Mouse (Mus musculus) adrenal gland, adult (tissue): ENCODE data around the gene Ccdc84.
A peak's percentile ranks its signal among the peaks of the same experiment; 100 is the strongest.
"Not testable (repeated sequence)": the region's sequence is repeated elsewhere in the genome, so short reads cannot be mapped to it uniquely, and the experiment has no call there.

Experiments
- DNase-seq, 2 experiments: peaks; one replicate each; pipeline ENCODE4 v3.0.0; 2022 to 2023; ENCODE audit warnings: low spot score in 1 of 2; ENCODE audit not compliant: inconsistent age in 2 of 2

Gene Ccdc84

DNA sequence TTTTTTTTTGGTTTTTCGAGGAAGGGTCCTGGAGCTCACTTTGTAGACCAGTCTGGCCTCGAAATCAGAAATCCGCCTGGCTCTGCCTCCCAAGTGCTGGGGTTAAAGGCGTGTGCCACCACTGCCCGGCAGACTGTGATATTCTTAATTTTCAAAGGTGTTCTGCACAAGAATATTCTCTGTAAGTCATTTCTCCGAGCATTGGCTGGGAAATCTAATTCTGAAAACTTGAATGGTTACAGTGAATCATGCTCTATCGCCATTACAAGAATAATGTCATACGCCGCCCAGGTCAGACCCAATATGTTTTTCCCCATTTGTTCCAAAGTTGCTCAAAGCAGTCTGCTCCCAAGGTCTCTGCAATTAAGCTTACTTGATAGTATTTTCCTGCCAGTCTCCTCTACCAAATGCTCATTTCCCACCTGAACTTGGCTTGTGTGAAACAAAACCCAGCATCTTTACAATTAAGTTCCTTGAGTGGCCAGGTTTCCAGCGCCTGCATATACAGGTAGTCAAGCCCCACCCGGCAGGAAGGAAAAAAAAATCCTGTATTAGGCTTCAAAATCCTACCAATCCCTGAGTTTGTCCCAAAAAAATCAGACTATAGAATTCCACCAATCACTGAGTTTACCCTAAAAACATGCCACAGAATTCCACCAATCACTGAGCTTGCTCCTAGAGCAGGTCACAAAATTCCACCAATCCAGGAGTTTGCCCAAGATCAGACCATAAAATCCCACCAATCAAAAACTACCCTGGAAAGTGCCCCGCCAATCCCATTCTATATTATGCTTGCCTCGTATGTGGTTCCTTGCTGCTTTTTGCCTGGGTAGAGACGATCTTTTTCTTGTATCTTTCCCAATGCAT lies at the start of gene Ccdc84:
Ccdc84 (minus strand) TSS at position 51 of the 867 bp plus-strand sequence.
- DNase-seq = no peak

DNA sequence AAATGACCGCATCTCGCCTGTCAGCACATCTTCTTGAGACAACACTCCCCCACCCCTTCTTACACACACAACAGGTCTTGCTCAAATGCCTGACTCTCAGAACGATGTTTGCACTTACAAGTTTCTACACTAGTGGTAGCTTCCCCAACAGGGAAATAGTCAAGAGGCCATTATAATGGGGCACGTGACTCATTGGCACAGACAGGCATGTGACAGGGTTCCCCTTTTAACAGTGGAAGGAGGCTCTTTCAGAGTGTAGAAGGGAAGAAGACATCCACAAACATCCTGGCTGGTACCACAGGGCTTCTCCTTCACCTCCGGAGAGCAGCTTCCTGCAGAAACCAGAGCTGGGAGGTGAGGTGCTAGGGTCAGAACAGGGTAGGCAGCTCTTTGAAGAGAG lies 43.6 kb upstream of the Ccdc84 start:
- DNase-seq = no peak

DNA sequence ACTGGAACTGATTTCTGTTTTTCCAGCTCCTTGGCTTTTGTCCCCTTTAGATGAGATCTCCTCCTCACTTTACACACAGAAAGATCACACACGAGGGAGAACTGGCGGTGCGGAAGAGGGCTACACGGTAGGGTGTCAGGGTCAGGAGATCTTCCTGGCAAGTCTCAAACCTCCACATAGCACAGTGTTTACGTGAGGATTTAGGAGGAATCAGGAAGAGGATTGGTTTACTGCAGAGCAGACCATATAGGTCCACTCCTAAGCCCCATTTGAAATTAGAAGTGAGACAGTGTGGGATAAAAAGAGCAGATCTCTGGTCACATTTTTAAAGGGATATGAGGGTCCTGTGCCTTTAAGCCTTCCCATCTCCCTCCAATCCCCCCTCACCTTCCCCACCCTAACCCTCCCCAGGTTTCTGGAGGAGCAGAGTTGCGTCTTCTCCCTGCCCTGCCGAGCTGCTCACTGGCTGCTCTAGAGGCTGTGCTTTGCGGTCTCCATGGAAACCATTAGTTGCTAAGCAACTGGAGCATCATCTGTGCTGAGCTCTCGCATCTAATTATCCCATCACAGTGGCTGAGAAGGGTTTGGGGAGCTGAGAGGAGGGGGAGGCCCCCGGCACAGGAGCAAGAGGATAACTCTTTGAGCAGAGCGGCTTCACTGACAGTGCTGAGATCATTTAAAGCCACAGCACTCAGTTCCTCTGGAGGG lies 38.8 kb upstream of the Ccdc84 start:
- peak in 1 of 2 experiments; percentile 38 for DNase-seq

DNA sequence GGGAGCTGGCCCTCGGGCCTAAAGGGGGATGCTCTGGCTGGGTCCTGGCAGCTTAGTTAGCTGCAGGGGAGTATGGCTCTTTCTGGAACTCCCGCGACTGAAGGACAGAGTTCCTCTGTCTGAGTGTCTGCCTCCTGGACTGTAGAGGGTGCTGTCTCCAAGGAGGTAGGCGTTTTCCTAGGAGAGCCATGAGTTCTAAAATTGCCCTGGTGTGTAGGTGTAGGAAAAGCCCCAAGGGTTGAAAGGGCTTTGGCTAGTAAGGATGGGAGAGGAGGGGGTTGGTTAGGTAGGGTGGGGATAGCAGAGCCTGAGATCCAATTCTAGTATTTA lies 36.5 kb upstream of the Ccdc84 start, which contains the start of gene Upk2:
Upk2 (minus strand) TSS at position 86 of the 330 bp plus-strand sequence.
- DNase-seq = no peak

DNA sequence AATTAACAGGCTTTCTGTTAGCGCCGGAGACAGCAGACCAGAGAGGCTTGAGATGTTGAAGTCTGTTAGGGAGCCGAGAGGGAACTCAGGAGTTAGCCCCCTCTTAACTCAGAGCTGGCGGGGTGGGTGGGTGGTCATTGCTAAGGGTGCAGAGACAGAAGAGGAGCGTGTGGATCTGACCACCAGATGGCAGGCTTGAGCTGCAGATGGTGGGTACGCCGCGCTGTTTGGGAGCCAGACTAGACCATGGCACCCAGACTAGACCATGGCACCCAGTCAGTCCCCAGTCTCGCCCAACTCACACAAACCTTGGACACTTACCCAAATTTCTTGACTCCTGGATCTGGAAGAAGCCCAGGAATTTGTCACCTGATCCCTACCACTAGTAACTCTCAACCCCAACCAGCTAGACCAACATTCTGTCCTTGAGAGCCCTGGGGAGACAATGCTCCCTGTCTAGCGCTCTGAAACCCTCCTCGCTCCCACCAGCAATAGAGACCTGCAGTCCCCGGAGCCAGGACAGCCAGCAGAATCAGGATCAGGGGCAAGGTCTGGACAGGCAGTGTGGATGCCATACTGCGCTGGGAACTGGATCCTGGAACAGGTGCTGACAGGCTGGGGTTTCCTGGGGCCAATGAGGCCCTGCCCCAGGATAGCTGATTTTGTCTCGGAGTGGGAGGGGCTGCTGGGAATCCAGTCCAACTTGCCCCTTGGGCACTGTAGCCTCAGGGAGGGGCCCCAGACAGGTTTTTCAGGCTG lies 35.9 kb upstream of the Ccdc84 start:
- peak; percentile 79 to 93 for DNase-seq

DNA sequence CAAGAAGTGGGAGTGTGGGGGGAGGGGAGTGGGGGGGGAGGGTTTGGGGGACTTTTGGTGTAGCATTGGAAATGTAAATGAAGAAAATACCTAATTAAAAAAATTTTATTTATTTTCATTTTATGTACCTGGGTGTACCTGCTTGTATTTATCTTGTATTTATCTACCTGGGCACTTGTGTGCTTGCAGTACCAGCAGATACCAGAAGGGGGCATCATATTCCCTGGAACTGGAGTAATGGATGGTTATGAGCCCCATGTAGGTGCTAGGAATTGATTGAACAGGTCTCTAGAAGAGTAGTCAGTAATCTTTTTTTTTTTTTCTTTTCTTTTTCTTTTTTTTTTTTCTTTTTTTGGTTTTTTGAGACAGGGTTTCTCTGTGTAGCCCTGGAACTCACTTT lies 32.0 kb upstream of the Ccdc84 start:
- DNase-seq = peak in 1 of 2 experiments; percentile 45

DNA sequence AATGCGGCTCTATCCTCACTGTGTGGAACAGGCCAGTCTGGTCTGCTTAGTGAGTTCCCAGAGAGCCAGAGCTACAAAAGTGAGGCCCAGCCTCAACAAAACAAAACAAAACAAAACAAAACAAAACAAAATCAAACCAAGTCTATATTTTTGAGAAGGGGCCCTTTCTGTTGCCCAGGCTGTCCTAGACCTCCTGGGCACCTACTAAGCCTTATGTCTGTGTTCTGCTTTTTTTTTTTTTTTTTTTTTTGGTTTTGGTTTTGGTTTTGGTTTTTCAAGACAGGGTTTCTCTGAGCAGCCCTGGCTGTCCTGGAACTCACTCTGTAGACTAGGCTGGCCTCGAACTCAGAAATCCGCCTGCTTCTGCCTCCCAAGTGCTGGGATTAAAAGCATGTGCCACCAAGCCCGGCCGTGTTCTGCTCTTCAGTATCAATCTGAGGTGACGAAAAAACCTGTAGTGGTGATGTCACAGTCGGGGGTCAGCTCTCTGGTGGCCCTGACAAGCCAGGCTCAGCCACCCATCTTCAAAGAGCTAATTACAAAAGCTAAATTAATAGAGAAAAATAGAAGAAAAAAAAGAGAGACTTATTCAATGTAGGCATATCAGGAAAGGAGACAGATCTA lies 26.1 kb upstream of the Ccdc84 start:
- not testable (repeated sequence) for DNase-seq

DNA sequence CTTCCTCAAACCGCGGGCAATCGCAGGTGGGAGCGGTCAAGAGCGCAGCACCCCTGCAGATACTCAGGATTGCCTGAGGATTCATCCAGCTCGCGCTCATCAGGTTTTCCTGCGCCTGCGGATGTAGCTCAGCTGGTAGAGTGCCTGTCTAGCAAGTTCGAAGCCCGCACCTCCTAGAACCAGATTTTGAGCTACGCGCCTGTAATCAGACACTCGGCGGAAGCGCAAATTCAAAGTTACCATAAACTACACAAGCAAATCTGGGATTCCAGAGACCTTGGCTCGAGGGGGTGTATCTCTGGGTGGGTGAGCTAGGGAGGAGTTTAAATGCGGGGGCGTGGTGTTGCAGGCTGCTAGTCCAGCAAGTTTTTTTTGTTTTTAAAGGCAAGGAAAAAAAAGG lies 22.6 kb upstream of the Ccdc84 start, which contains the start of gene Foxr1:
Foxr1 (minus strand) TSS at position 176 of the 400 bp plus-strand sequence.
- no peak for DNase-seq

DNA sequence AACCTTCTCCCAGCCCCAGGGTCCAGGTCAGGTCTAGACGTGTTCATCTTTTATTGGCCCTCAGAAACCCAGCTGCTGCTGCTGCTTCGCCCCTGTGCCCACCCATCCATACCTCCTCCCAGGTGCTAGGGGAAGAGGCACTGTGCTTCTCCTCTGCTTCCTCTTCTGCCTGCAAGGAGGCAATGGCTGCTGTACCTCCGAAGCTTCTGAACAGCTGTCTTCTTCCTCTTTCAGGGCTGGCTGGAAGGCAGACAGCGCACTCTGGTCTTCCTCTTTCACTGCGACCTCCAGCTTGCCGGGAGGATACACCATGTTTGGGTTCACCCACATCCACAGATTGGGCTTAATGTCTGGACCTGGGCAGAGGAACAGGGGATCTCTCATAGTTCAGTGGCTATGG lies 17.4 kb upstream of the Ccdc84 start:
- DNase-seq = no peak

DNA sequence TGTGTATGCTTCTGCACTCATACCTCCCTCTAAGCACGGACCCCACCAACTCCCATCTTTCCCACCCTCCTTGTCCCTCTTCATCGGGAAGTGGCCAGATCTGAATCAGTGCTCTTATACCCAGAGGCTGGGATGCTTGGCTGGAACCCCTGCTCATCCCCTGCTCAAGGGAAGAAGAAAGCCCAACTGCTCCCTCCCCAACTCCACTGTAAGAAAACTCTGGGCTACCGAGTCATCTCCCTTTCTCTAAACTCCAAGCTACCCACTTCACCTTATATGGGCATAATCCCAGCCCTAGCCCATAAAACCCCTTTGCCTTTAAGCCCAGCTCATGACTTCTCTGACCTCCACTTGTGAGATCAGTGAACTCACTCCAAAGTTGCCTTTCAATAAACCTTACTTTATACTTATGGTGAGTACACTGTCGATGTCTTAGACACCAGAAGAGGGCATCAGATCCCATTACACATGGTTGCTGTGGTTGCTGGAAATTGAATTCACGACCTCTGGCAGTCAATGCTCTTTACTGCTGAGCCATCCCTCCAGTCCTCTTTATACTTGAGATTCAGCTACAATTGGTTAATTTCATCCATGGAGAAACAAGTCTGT lies 14.3 kb upstream of the Ccdc84 start:
- DNase-seq = no peak

DNA sequence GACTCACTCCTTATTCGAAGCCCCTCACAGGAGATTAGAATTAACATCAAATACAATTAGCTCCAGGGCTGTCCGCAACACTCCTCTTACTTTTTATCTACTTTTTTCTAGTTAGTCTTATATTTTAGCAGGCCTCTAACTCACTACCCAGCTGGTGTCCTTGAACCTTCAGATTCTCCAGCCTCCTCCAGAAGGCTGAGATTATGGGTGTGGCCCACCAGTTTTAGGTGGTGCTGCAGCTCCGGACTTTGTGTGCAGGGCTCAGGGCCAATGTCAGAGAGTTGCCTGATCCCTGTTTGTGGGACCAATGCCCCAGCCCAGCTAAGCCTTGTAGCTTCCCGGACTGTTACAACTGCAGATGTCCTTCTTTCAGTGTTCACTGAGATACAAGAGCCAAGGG lies 5.2 kb upstream of the Ccdc84 start:
- no peak for DNase-seq

DNA sequence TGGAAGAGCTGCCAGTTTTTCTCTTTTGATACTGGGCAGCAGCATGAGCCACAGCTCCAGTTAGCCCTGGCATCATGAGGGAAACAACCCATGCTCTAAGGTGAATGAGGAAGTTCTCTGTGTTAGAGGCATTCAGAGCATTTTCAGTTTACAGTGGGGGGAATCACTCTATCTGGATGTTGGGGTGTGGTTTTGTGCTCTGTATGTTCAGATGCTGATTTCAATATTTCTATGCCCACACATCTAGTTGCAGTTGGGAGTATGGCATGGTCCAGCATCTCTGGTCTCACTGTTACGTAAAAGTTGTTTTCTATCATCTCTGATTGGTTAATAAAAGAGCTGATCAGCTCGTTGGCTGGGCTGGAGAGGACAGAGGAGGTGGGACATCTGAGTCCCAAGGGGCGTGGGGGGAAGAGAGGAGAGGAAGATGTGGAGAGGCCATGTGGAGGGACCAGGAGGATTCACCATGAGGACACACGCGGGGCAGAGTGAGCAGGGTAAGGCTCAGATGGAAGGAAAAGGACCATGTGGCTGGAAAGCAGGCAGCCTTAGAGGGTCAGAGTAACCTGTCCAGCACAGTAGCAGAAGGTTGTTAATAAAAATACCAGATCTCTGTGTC lies 2.0 kb upstream of the Ccdc84 start:
- DNase-seq = no peak

DNA sequence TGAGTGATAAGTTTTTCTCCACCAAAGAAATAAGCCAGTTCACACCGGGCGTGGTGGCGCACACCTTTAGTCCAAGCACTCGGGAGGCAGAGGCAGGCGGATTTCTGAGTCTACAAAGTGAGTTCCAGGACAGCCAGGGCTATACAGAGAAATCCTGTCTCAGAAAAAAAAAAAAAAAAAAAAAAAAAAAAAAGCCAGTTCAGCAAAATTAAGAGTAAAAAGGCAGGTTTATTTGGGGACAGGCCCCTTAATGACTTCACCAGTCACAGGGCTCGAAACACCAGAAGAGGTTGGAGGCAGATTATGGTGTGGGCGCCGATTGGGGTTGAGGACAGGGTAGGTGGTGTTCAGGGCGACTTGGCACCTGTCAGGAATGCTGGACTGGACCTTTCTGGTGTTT lies 1.4 kb upstream of the Ccdc84 start:
- not testable (repeated sequence) for DNase-seq

DNA sequence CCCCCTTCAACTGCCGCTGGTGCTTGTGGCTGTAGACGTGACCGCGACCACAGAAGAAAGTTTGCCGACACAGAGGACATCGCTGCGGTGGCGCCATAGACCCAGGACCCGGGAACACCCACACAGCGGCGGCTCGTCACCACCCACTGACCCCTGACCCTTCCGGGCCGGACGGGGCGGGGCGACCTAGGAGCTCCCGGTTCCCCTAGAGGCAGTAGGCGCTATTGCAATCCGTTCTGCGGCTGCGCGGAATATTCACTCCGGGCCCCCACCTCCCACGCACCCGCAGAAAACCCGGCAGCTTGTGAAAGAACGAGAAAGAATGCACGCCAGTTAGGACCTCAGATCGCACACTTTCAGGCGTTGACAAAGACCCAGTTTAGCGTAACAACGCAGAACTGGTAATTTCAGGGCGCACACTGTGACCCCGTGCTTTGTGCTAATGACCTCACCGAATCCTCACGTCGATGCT lies 441 bp downstream of the Ccdc84 start:
- DNase-seq = peak; percentile 96 to 99

DNA sequence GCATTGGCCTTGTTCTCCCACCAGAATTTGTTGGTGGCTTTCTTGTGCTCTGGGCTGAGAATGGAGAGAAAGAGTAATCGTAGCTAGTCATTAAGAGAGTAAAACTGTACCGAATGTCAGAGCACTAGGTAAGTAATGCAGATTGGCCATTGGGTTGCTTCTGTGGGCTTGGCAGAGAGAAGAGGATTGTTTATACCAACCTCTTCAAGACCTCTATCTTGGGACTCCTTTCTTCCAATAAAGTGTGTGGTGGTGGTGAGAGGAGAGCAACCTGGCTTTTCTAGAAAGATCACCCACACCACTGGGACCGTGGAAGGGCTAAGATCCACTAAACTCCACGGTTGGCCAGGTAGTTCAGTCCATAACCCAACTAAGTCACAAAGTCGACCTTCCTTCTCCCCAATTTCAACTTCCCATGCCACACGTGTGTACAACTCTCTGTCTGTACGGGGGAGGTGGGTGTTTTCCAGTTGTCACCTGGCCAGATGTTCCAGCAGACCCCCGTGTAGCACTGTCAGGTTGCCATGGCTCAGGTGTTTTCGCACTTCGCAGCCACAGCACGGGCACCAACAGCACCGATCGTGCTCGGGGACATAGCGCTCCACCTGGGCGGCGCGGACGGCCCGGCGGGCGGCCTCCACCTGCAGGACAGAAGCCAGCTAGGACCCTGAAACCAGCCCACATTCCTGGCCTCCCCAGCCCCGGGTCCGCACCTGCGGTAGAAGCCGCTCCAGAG lies 1.0 kb downstream of the Ccdc84 start:
- no peak for DNase-seq

DNA sequence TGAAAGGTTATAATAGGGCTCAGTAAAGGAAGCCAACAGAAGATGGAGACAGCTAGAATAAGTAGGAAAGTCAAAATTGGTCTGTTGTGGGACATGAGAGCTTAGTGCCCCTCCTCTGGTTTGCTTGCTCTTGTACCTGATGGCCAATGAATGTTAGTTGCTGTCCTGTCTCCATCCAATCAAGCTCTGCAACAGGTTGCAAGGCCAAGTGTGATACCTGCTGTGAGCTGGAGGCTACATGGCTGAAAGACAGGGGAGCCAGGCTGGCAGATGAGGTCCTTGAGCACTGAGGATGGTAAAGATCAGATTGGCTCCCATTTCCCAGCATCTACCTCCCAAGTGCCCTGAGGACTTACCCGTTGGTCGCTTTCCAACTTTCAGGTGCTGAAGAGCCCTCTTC lies 5.6 kb downstream of the Ccdc84 start:
- no peak for DNase-seq

DNA sequence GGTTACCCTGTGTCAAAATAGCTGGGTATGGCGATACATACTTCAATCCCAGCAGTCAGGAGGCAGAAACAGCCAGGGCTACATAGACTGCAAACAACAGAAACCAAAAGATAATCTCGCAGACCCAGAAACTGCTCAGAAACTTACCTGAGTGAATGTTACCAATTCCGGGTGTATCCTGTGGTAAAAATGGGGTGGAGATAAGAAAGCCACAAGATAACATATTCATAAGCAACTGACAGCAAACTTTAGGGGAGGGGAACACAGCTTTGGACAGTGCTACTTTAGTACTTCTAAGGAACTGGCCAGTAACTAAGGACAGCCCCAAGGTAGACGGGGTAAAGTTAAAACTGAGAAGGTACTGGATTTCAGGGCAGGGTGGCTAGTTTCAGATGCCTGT lies 6.1 kb downstream of the Ccdc84 start:
- DNase-seq = peak in 1 of 2 experiments; percentile 34

DNA sequence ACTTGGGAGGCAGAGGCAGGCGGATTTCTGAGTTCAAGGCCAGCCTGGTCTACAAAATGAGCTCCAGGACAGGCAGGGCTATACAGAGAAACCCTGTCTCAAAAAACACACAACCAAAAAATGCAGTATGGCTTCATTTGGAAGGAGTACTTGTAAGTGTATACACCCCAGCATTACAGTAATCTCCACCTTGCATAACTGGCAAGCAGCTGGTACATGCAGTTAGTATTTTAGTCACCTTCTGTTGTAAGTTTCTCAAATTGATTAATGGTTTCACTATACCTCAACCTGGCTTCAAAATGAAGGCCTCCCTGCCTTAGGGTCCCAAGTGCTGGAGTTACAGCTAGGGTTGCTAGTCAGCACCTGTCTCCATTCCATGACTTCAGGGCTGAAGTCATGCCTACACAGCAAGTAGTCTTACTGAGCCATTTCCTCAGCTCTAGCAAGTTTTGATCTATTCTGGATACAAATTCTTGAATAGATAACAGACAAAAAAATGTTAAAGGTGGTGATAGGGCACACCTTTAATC lies 6.7 kb downstream of the Ccdc84 start:
- no peak for DNase-seq
